Mouse (Mus musculus): ENCODE data around the gene Apol8. TPM values are rescaled to one million over a fixed set of nuclear protein-coding genes. Genes with fewer than 3 reads are reported as not detected.

The Apol8 gene
- polyA plus RNA-seq, 1 experiment from 2014 or later, result not detected

GRCm38 (mm10) chr15:77775186-77775963 lies 18.6 kb upstream of the Apol8 start:
- Histone ChIP-seq H3K9ac (ENCODE audit: low read length) (no peak overlapping the region), H3K4me3 (ENCODE audit: low read depth, low read length) (no peak overlapping the region), H3K4me2 (ENCODE audit: low read length) (no peak overlapping the region), H3K36me3 (ENCODE audit: control insufficient read depth, insufficient read depth, low read length) (peaks cover 98% of the 10 kb centered on the region), H3K9me3 (ENCODE audit: control insufficient read depth, low read length) (no peaks in the 10 kb centered on the region), H3K27ac (ENCODE audit: low read depth) (no peak overlapping the region), H3K27me3 (replicated peaks; ENCODE audit: control insufficient read depth, insufficient read depth, low read length) (no peaks in the 10 kb centered on the region), H3K4me1 (replicated peaks; ENCODE audit: control insufficient read depth, insufficient read depth, low read length) (no peaks in the 10 kb centered on the region)
- peak; percentile 39; the same call in 1 of the 2 replicates for ATAC-seq (replicated peaks; ENCODE audit: low FRiP score, low TSS enrichment, low read depth)
- WGBS, result 66% methylated on average over 20 of the region's 20 CpGs
- DNase-seq (ENCODE audit: low spot score), result peak; percentile 96

- ATAC-seq (replicated peaks; ENCODE audit: low FRiP score, low TSS enrichment, low read depth), result no peak
- WGBS, result 93% methylated on average over 10 of the region's 10 CpGs
These were observed 17.5 kb upstream of the Apol8 start for GRCm38 (mm10) chr15:77774303-77774702.

GRCm38 (mm10) chr15:77773099-77773915 lies 16.5 kb upstream of the Apol8 start:
- no peak overlapping the region for H3K4me2 ChIP-seq (ENCODE audit: low read length)
- WGBS, result 67% methylated on average over 18 of the region's 19 CpGs
- H3K27me3 ChIP-seq (replicated peaks; ENCODE audit: control insufficient read depth, insufficient read depth, low read length), result no peaks in the 10 kb centered on the region
- ATAC-seq (replicated peaks; ENCODE audit: low FRiP score, low TSS enrichment, low read depth), result peak; percentile 48
- no peak overlapping the region for H3K9ac ChIP-seq (ENCODE audit: low read length)
- no peak overlapping the region for H3K4me3 ChIP-seq (ENCODE audit: low read depth, low read length)
- no peaks in the 10 kb centered on the region for H3K4me1 ChIP-seq (replicated peaks; ENCODE audit: control insufficient read depth, insufficient read depth, low read length)
- H3K9me3 ChIP-seq (ENCODE audit: control insufficient read depth, low read length), result no peaks in the 10 kb centered on the region
- peaks cover 98% of the 10 kb centered on the region for H3K36me3 ChIP-seq (ENCODE audit: control insufficient read depth, insufficient read depth, low read length)
- DNase-seq (ENCODE audit: low spot score), result no peak
- H3K27ac ChIP-seq (ENCODE audit: low read depth), result peak overlapping the region; percentile 29; the same call in 1 of the 2 replicates

More at GRCm38 (mm10) chr15:77774303-77774702, 17.5 kb upstream of the Apol8 start:
- Histone ChIP-seq H3K4me3 (ENCODE audit: low read depth, low read length) (no peak overlapping the region), H3K36me3 (ENCODE audit: control insufficient read depth, insufficient read depth, low read length) (peaks cover 98% of the 10 kb centered on the region), H3K4me2 (ENCODE audit: low read length) (no peak overlapping the region), H3K9me3 (ENCODE audit: control insufficient read depth, low read length) (no peaks in the 10 kb centered on the region), H3K9ac (ENCODE audit: low read length) (no peak overlapping the region), H3K27ac (ENCODE audit: low read depth) (no peak overlapping the region), H3K4me1 (replicated peaks; ENCODE audit: control insufficient read depth, insufficient read depth, low read length) (no peaks in the 10 kb centered on the region), H3K27me3 (replicated peaks; ENCODE audit: control insufficient read depth, insufficient read depth, low read length) (no peaks in the 10 kb centered on the region)
- DNase-seq (ENCODE audit: low spot score), result no peak

GRCm38 (mm10) chr15:77770942-77771341 lies 14.1 kb upstream of the Apol8 start:
- no peak for ATAC-seq (replicated peaks; ENCODE audit: low FRiP score, low TSS enrichment, low read depth)
- H3K27me3 ChIP-seq (replicated peaks; ENCODE audit: control insufficient read depth, insufficient read depth, low read length), result no peaks in the 10 kb centered on the region
- no peak overlapping the region for H3K4me3 ChIP-seq (ENCODE audit: low read depth, low read length)
- 91% methylated on average over 9 of the region's 9 CpGs for WGBS
- H3K27ac ChIP-seq (ENCODE audit: low read depth), result no peak overlapping the region
- H3K9me3 ChIP-seq (ENCODE audit: control insufficient read depth, low read length), result no peaks in the 10 kb centered on the region
- H3K4me2 ChIP-seq (ENCODE audit: low read length), result no peak overlapping the region
- H3K36me3 ChIP-seq (ENCODE audit: control insufficient read depth, insufficient read depth, low read length), result peaks cover 99% of the 10 kb centered on the region
- no peak for DNase-seq (ENCODE audit: low spot score)
- no peaks in the 10 kb centered on the region for H3K4me1 ChIP-seq (replicated peaks; ENCODE audit: control insufficient read depth, insufficient read depth, low read length)
- H3K9ac ChIP-seq (ENCODE audit: low read length), result no peak overlapping the region

- Histone ChIP-seq H3K4me1 (replicated peaks; ENCODE audit: control insufficient read depth, insufficient read depth, low read length) (no peaks in the 10 kb centered on the region), H3K9ac (ENCODE audit: low read length) (no peak overlapping the region), H3K4me2 (ENCODE audit: low read length) (no peak overlapping the region), H3K27ac (ENCODE audit: low read depth) (no peak overlapping the region), H3K27me3 (replicated peaks; ENCODE audit: control insufficient read depth, insufficient read depth, low read length) (no peaks in the 10 kb centered on the region), H3K9me3 (ENCODE audit: control insufficient read depth, low read length) (no peaks in the 10 kb centered on the region), H3K36me3 (ENCODE audit: control insufficient read depth, insufficient read depth, low read length) (peaks cover 99% of the 10 kb centered on the region), H3K4me3 (ENCODE audit: low read depth, low read length) (no peak overlapping the region)
- 95% methylated on average over 5 of the region's 5 CpGs for WGBS
- ATAC-seq (replicated peaks; ENCODE audit: low FRiP score, low TSS enrichment, low read depth) (no peak), DNase-seq (ENCODE audit: low spot score) (no peak)
These were observed 13.5 kb upstream of the Apol8 start for GRCm38 (mm10) chr15:77770341-77770740.

- WGBS, result 94% methylated on average over 11 of the region's 11 CpGs
- Histone ChIP-seq H3K4me2 (ENCODE audit: low read length) (no peak overlapping the region), H3K36me3 (ENCODE audit: control insufficient read depth, insufficient read depth, low read length) (peaks cover 100% of the 10 kb centered on the region), H3K27ac (ENCODE audit: low read depth) (no peak overlapping the region), H3K27me3 (replicated peaks; ENCODE audit: control insufficient read depth, insufficient read depth, low read length) (no peaks in the 10 kb centered on the region), H3K9ac (ENCODE audit: low read length) (no peak overlapping the region), H3K4me3 (ENCODE audit: low read depth, low read length) (no peak overlapping the region), H3K4me1 (replicated peaks; ENCODE audit: control insufficient read depth, insufficient read depth, low read length) (no peaks in the 10 kb centered on the region), H3K9me3 (ENCODE audit: control insufficient read depth, low read length) (no peaks in the 10 kb centered on the region)
- no peak for ATAC-seq (replicated peaks; ENCODE audit: low FRiP score, low TSS enrichment, low read depth)
- DNase-seq (ENCODE audit: low spot score), result no peak
These were observed 10.2 kb upstream of the Apol8 start for GRCm38 (mm10) chr15:77766981-77767380.

- Histone ChIP-seq H3K9ac (ENCODE audit: low read length) (no peak overlapping the region), H3K4me1 (replicated peaks; ENCODE audit: control insufficient read depth, insufficient read depth, low read length) (no peaks in the 10 kb centered on the region), H3K36me3 (ENCODE audit: control insufficient read depth, insufficient read depth, low read length) (peaks cover 100% of the 10 kb centered on the region), H3K4me3 (ENCODE audit: low read depth, low read length) (no peak overlapping the region), H3K4me2 (ENCODE audit: low read length) (no peak overlapping the region), H3K9me3 (ENCODE audit: control insufficient read depth, low read length) (no peaks in the 10 kb centered on the region), H3K27me3 (replicated peaks; ENCODE audit: control insufficient read depth, insufficient read depth, low read length) (no peaks in the 10 kb centered on the region), H3K27ac (ENCODE audit: low read depth) (no peak overlapping the region)
- DNase-seq (ENCODE audit: low spot score), result no peak
- ATAC-seq (replicated peaks; ENCODE audit: low FRiP score, low TSS enrichment, low read depth), result no peak
- WGBS, result 88% methylated on average over 16 of the region's 16 CpGs
These were observed 8.8 kb upstream of the Apol8 start for GRCm38 (mm10) chr15:77765484-77766093.

- WGBS, result 62% methylated on average over 13 of the region's 13 CpGs
- Histone ChIP-seq H3K4me1 (replicated peaks; ENCODE audit: control insufficient read depth, insufficient read depth, low read length) (no peaks in the 10 kb centered on the region), H3K9ac (ENCODE audit: low read length) (no peak overlapping the region), H3K4me3 (ENCODE audit: low read depth, low read length) (no peak overlapping the region), H3K36me3 (ENCODE audit: control insufficient read depth, insufficient read depth, low read length) (peaks cover 95% of the 10 kb centered on the region), H3K27me3 (replicated peaks; ENCODE audit: control insufficient read depth, insufficient read depth, low read length) (no peaks in the 10 kb centered on the region), H3K27ac (ENCODE audit: low read depth) (no peak overlapping the region), H3K9me3 (ENCODE audit: control insufficient read depth, low read length) (no peaks in the 10 kb centered on the region), H3K4me2 (ENCODE audit: low read length) (no peak overlapping the region)
- DNase-seq (ENCODE audit: low spot score) (no peak), ATAC-seq (replicated peaks; ENCODE audit: low FRiP score, low TSS enrichment, low read depth) (no peak)
These were observed 7.7 kb upstream of the Apol8 start for GRCm38 (mm10) chr15:77764391-77765006.
